Mouse (Mus musculus): ENCODE results near the gene Susd1. TPM values are rescaled to one million over a fixed set of nuclear protein-coding genes. Genes with fewer than 3 reads are reported as not detected.

Gene Susd1
- polyA plus RNA-seq, 1 experiment: 25.4 TPM

DNA sequence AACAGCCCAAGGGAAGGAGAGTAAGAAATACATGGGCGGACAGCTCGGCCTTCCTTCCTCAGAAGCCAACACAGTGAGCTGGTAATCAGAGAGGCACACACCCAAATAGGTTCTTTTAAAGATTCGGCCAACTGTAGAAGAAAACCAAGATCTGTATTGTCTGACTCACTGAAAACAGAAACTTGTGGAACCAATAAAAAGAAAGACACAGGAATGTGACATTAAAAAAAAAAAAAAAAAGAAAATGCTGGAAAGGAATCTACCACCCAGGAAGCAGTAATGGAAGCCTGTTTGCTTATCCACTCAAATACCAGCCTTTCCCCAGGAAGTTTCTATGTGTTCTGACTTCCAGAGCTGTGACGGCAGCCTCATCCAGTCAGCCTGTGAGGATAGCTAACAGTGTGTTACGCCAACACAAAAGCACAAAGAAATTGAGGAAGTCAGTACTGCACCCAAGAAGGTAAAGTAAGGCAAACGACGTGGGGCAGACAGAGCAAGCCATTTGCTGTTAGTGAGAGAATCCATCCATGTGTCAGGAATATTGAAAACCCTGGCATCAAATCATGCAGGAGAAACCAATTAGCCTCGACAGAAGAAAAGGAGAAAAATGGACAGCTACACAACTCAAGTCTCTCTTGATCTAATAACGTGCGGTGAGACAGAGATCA is 64.0 kb downstream of the Susd1 start:
- WGBS: 84% methylated on average over 10 of the region's 10 CpGs
- H3K27ac ChIP-seq (ENCODE audit: insufficient read depth, low read length): no peak overlapping the region
- no peaks in the 10 kb centered on the region for H3K27me3 ChIP-seq (ENCODE audit: control insufficient read depth, insufficient read depth, low read length)
- H3K4me1 ChIP-seq (ENCODE audit: control insufficient read depth, insufficient read depth, insufficient read length): no peaks in the 10 kb centered on the region
- TF ChIP-seq CTCF (IDR thresholded peaks at IDR 0.05; ENCODE audit: extremely low read depth, insufficient read depth, insufficient read length, insufficient replicate concordance) (no peak), POLR2A (IDR thresholded peaks at IDR 0.05; ENCODE audit: low read depth, low read length) (no peak)
- no peak for DNase-seq (ENCODE audit: low read depth in 1 of 2, low spot score in 2 of 2)
- H3K36me3 ChIP-seq (ENCODE audit: control insufficient read depth, insufficient read depth, low read length): peaks cover 5% of the 10 kb centered on the region
- no peak overlapping the region for H3K4me3 ChIP-seq (ENCODE audit: extremely low read depth, insufficient read depth, insufficient read length)

DNA sequence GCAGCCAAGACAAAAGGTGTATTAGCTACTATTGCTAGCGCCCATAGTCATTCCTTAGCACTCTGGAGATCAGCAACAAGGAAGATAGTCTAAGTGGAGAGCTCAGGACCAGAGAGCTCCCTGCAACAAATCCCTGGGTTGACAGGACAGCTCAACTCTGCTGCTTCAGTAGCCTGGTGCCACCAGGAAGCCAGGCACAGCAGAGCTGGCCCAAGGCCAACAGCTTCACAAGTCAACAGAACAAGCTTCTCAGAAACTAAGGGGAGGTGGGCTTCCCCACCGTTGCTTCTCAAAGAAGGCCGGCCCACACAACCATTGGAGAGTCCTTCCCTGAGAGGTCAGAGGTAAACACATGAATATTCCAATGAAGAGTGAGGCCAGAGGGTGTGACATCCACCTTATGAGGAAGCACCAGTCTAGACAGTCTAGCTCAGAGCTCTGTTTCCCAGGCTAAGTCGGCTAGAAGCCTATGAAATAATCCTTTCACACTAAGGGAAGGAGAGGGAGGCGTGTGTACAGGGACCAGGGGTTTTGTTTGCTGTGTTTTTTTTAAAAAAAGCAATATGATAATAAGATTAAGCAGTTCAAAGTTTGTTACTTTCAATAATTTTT is 65.8 kb downstream of the Susd1 start:
- TF ChIP-seq CTCF (IDR thresholded peaks at IDR 0.05; ENCODE audit: extremely low read depth, insufficient read depth, insufficient read length, insufficient replicate concordance): no peak
- no peak for TF ChIP-seq POLR2A (IDR thresholded peaks at IDR 0.05; ENCODE audit: low read depth, low read length)
- Histone ChIP-seq H3K27me3 (ENCODE audit: control insufficient read depth, insufficient read depth, low read length) (no peaks in the 10 kb centered on the region), H3K27ac (ENCODE audit: insufficient read depth, low read length) (no peak overlapping the region), H3K4me1 (ENCODE audit: control insufficient read depth, insufficient read depth, insufficient read length) (no peaks in the 10 kb centered on the region), H3K36me3 (ENCODE audit: control insufficient read depth, insufficient read depth, low read length) (peaks cover 4% of the 10 kb centered on the region), H3K4me3 (ENCODE audit: extremely low read depth, insufficient read depth, insufficient read length) (no peak overlapping the region)
- DNase-seq (ENCODE audit: low read depth in 1 of 2, low spot score in 2 of 2): no peak
- WGBS: 69% methylated on average over 5 of the region's 5 CpGs

DNA sequence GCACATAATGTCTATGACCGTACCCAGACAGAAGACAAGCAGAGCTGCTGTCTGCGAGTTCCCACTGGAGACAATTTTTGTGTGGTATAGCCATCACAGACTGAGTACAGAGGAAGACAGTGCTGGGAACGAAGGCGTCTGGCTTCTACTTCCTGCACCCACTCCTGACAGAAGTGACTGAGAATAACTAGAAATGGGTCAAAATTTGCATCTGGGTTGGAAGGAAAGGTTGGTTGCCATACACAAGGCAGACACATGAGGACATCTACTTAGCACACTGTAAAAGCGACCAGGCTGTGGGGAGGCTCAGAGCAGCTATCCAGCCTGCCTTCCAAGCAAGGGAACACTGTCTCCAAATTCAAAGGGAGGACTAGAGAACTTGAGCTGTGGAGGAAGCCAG is 66.5 kb downstream of the Susd1 start:
- Histone ChIP-seq H3K36me3 (ENCODE audit: control insufficient read depth, insufficient read depth, low read length) (peaks cover 4% of the 10 kb centered on the region), H3K27me3 (ENCODE audit: control insufficient read depth, insufficient read depth, low read length) (no peaks in the 10 kb centered on the region), H3K4me1 (ENCODE audit: control insufficient read depth, insufficient read depth, insufficient read length) (peaks cover 2% of the 10 kb centered on the region; the same call in 1 of the 2 replicates), H3K4me3 (ENCODE audit: extremely low read depth, insufficient read depth, insufficient read length) (no peak overlapping the region), H3K27ac (ENCODE audit: insufficient read depth, low read length) (no peak overlapping the region)
- 82% methylated on average over 5 of the region's 5 CpGs for WGBS
- no peak for DNase-seq (ENCODE audit: low read depth in 1 of 2, low spot score in 2 of 2)
- TF ChIP-seq CTCF (IDR thresholded peaks at IDR 0.05; ENCODE audit: extremely low read depth, insufficient read depth, insufficient read length, insufficient replicate concordance) (no peak), POLR2A (IDR thresholded peaks at IDR 0.05; ENCODE audit: low read depth, low read length) (no peak)

DNA sequence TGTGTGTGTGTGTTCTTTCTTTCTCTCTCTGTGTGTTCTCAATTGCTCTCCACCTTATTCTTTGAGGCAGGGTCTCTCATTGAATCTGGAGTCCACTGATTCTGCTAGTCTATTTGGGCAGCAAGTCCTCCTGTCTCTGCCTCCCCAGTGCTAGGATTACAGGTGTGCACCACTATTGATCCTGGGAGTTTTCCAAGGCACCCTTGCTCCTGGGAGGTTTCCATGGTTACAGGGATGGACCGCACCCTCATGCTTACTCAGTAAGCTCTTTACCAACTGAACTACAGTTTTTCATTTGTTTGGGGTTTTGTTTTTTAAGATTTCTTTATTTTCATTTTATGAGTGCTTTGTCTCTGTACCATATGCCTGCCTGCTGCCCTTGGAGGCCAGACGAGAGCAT is 68.5 kb downstream of the Susd1 start:
- DNase-seq (ENCODE audit: low read depth in 1 of 2, low spot score in 2 of 2): no peak
- H3K27me3 ChIP-seq (ENCODE audit: control insufficient read depth, insufficient read depth, low read length): no peaks in the 10 kb centered on the region
- peaks cover 4% of the 10 kb centered on the region for H3K36me3 ChIP-seq (ENCODE audit: control insufficient read depth, insufficient read depth, low read length)
- WGBS: 94% methylated on average over 2 of the region's 2 CpGs
- H3K4me3 ChIP-seq (ENCODE audit: extremely low read depth, insufficient read depth, insufficient read length): no peak overlapping the region
- H3K27ac ChIP-seq (ENCODE audit: insufficient read depth, low read length): no peak overlapping the region
- TF ChIP-seq POLR2A (IDR thresholded peaks at IDR 0.05; ENCODE audit: low read depth, low read length) (no peak), CTCF (IDR thresholded peaks at IDR 0.05; ENCODE audit: extremely low read depth, insufficient read depth, insufficient read length, insufficient replicate concordance) (no peak)
- peaks cover 3% of the 10 kb centered on the region; the same call in 1 of the 2 replicates for H3K4me1 ChIP-seq (ENCODE audit: control insufficient read depth, insufficient read depth, insufficient read length)

DNA sequence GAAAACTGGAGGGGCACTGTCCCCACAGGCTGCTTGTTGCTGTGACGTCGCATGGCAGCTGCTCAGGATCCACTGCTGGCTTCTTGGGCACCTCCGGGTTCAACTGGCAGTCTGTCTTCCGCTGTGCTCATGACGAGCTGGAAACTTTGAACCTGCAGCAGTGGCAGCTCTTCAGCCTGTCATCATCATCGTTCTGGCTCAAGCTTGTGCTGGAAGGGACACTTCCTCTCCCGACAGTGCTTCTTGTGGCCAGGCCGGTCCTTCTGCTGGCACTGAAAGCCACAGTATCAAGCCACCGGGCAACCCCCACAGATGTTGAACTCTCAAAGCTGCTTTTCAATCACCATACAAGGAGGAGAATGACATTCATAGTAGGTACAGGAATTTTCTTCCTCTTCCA is 70.3 kb downstream of the Susd1 start:
- Histone ChIP-seq H3K4me1 (ENCODE audit: control insufficient read depth, insufficient read depth, insufficient read length) (peaks cover 3% of the 10 kb centered on the region; the same call in 1 of the 2 replicates), H3K4me3 (ENCODE audit: extremely low read depth, insufficient read depth, insufficient read length) (no peak overlapping the region), H3K36me3 (ENCODE audit: control insufficient read depth, insufficient read depth, low read length) (peaks cover 4% of the 10 kb centered on the region), H3K27ac (ENCODE audit: insufficient read depth, low read length) (no peak overlapping the region), H3K27me3 (ENCODE audit: control insufficient read depth, insufficient read depth, low read length) (no peaks in the 10 kb centered on the region)
- WGBS: 57% methylated on average over 9 of the region's 9 CpGs
- no peak for DNase-seq (ENCODE audit: low read depth in 1 of 2, low spot score in 2 of 2)
- TF ChIP-seq CTCF (IDR thresholded peaks at IDR 0.05; ENCODE audit: extremely low read depth, insufficient read depth, insufficient read length, insufficient replicate concordance) (no peak), POLR2A (IDR thresholded peaks at IDR 0.05; ENCODE audit: low read depth, low read length) (no peak)

DNA sequence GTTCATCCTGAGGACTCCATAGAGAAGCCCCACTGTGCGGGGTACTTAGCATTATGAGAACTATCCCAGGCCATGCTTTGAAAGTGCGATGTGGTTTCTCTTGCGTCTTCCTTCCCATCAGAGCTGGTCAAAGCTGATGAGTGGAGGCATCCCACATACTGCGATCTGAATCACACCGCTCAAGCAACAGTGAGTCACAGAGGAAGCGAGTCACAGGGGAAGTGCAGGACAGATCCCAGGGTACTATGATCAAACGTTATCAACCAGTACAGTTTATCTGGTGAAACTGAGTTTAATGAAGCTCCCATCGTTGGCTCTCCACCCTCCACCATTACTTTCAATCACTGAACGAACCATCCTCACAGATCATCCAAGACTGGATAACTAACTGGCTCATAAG is 72.2 kb downstream of the Susd1 start:
- Histone ChIP-seq H3K36me3 (ENCODE audit: control insufficient read depth, insufficient read depth, low read length) (peaks cover 4% of the 10 kb centered on the region; the same call in 1 of the 2 replicates), H3K4me3 (ENCODE audit: extremely low read depth, insufficient read depth, insufficient read length) (no peak overlapping the region), H3K4me1 (ENCODE audit: control insufficient read depth, insufficient read depth, insufficient read length) (peaks cover 3% of the 10 kb centered on the region; the same call in 1 of the 2 replicates), H3K27me3 (ENCODE audit: control insufficient read depth, insufficient read depth, low read length) (no peaks in the 10 kb centered on the region), H3K27ac (ENCODE audit: insufficient read depth, low read length) (no peak overlapping the region)
- TF ChIP-seq CTCF (IDR thresholded peaks at IDR 0.05; ENCODE audit: extremely low read depth, insufficient read depth, insufficient read length, insufficient replicate concordance): no peak
- TF ChIP-seq POLR2A (IDR thresholded peaks at IDR 0.05; ENCODE audit: low read depth, low read length): no peak
- WGBS: 67% methylated on average over 9 of the region's 9 CpGs
- DNase-seq (ENCODE audit: low read depth in 1 of 2, low spot score in 2 of 2): no peak

DNA sequence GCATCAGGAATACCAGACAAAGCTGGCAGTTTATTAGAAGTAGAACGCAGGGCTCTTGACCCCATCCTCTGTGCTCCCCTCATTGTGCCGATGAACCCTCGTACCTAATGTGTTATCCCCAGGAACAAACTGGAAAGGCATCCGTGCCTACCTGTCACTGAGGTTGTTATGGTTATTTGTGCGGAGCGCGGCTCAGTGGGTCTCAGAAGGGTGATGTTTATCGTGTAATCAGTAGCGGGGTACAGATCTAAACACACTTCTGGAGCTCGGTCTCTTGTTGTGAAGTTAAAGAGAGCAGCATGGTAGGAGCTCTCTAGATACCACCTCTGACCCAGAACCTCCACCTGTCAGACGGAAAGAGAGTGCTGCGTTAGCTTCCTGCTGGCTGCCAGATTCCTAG is 72.9 kb downstream of the Susd1 start:
- Histone ChIP-seq H3K4me1 (ENCODE audit: control insufficient read depth, insufficient read depth, insufficient read length) (peaks cover 3% of the 10 kb centered on the region; the same call in 1 of the 2 replicates), H3K27me3 (ENCODE audit: control insufficient read depth, insufficient read depth, low read length) (no peaks in the 10 kb centered on the region), H3K4me3 (ENCODE audit: extremely low read depth, insufficient read depth, insufficient read length) (no peak overlapping the region), H3K36me3 (ENCODE audit: control insufficient read depth, insufficient read depth, low read length) (0 out of 2 replicates have a peak, but pooled peaks cover 1% of the 10 kb centered on the region), H3K27ac (ENCODE audit: insufficient read depth, low read length) (no peak overlapping the region)
- no peak for TF ChIP-seq POLR2A (IDR thresholded peaks at IDR 0.05; ENCODE audit: low read depth, low read length)
- TF ChIP-seq CTCF (IDR thresholded peaks at IDR 0.05; ENCODE audit: extremely low read depth, insufficient read depth, insufficient read length, insufficient replicate concordance): no peak
- DNase-seq (ENCODE audit: low read depth in 1 of 2, low spot score in 2 of 2): no peak
- WGBS: 94% methylated on average over 12 of the region's 12 CpGs

Measured in spleen, adult 2 months (tissue).